In genomic region chr5:144246669-144247068, GRCm38 (mm10) we compare ENCODE assay signal across 17 mouse cellular contexts. TPM values are rescaled to one million over a fixed set of nuclear protein-coding genes. Genes with fewer than 3 reads are reported as not detected.
"Had no signal": no experiment of that assay in that cellular context is flagged by ENCODE, and none has a peak within 500 bp of the region (broad histone marks: within the 10 kb centered on the region; RNA-seq: fewer than 3 reads in every experiment).

No protein-coding gene starts in this region.

- H3K9me3 ChIP-seq: midbrain, embryonic 15.5 days; neural tube, embryonic 12.5 days had no signal

- H3K4me2 ChIP-seq: limb, embryonic 13.5 days; midbrain, embryonic 11.5 days; midbrain, embryonic 15.5 days; neural tube, embryonic 12.5 days had no signal

- H3K4me3 ChIP-seq: limb, embryonic 13.5 days; megakaryocyte, embryonic 14.5 days; midbrain, embryonic 15.5 days; neural tube, embryonic 12.5 days had no signal

- H3K27ac ChIP-seq: hindbrain, postnatal 0 days; limb, embryonic 13.5 days; liver, embryonic 14.5 days; midbrain, embryonic 15.5 days; neural tube, embryonic 12.5 days had no signal

- H3K4me1 ChIP-seq: midbrain, embryonic 15.5 days; neural tube, embryonic 12.5 days had no signal

- DNase-seq: kidney, adult 11 months; kidney, postnatal 25 days; left cerebral cortex, postnatal 4 days; lung, adult 2 months; lung, postnatal 4 days; retina, postnatal 1 day; right cerebral cortex, postnatal 4 days; spleen, adult 18-20 months; thymus, adult 18-20 months; thymus, postnatal 14 days had no signal

- ATAC-seq: hindbrain, postnatal 0 days; midbrain, embryonic 15.5 days had no signal

- H3K9ac ChIP-seq: limb, embryonic 13.5 days; liver, embryonic 14.5 days; midbrain, embryonic 15.5 days; neural tube, embryonic 12.5 days had no signal

- H3K27me3 ChIP-seq: limb, embryonic 13.5 days; megakaryocyte, embryonic 14.5 days; midbrain, embryonic 15.5 days; neural tube, embryonic 12.5 days had no signal

- H3K36me3 ChIP-seq: limb, embryonic 13.5 days; midbrain, embryonic 15.5 days; neural tube, embryonic 12.5 days had no signal

RNA-seq across cellular contexts. Expression of gene Bhlha15, which starts 56.6 kb away (rescaled TPM):
- polyA plus RNA-seq: midbrain, embryonic 11.5 days had no signal
